Mouse (Mus musculus): ENCODE measurements around the gene Ptov1.

- TF ChIP-seq EP300 (IDR thresholded peaks at IDR 0.05; ENCODE audit: insufficient read depth, low read depth, low read length) (no peak), CTCF (IDR thresholded peaks at IDR 0.05) (no peak), POLR2A (IDR thresholded peaks at IDR 0.05; ENCODE audit: insufficient read depth, low read depth, low read length) (no peak)
Measured at GRCm38 (mm10) chr7:44846804-44847203, 22.8 kb downstream of the Ptov1 start.

All from heart, adult 2 months (tissue).